Mouse (Mus musculus): ENCODE data around the gene Gpr62.

The Gpr62 gene

DNA sequence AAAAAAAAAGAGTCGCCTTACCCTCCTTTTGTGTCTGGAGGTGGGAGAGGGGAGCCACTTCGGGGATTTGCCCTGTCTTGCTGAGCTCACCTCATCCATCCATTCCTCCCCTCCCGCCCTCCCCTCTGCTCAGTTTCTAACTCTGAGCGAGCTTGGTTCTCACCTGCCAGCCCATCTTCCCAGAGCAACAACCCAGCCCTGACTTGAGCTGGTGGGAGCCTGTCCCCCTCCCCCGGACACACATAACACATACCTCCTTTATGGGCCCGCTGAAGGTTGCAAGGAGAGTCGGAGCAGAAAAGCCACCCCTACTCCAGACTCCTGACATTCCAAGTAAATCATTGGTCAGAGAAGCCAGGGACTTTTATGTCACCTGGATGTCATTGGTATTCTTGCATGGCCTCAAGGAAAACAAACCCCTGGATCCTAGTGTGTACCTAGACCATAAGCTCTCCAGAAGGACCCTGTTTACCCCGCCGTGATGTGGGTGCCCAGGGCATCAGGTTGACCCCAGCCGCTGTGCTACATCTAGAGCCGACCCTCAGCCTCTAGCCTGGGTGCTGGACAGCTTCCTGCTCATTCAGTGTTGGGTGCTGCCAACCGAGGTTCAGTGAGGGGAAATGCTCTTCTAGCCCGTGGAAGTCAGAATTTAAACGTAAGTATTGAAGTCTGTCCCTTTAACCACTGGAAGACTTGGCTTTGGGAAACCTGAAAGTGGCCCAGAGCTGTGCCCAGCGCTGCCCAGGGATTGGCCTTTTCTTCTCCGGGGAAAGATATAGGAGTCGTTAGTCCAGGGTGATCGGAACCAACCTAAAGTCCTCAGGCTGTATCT is 44.5 kb downstream of the Gpr62 start:
- DNase-seq (ENCODE audit: low spot score), result no peak

DNA sequence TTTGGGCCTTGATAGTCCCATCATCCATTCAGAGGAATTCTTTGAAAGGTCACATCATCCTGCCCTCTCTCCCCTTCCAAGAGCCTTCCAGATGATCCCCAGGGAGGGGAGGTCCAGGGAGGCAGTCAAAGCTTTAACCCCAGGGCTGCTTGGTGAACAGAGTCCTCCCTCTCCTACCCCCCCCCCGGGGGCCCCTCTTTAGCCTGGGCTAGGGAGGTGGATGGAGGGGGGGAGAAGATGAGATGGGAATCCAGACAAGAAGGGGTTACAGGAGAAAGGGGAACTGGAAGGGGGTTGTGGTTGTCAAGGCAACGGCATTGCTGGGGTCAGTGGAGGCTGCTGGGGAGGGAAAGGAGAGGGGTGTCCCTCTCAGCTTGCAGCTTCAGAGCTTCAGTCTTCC is 45.1 kb downstream of the Gpr62 start:
- no peak for DNase-seq (ENCODE audit: low spot score)

DNA sequence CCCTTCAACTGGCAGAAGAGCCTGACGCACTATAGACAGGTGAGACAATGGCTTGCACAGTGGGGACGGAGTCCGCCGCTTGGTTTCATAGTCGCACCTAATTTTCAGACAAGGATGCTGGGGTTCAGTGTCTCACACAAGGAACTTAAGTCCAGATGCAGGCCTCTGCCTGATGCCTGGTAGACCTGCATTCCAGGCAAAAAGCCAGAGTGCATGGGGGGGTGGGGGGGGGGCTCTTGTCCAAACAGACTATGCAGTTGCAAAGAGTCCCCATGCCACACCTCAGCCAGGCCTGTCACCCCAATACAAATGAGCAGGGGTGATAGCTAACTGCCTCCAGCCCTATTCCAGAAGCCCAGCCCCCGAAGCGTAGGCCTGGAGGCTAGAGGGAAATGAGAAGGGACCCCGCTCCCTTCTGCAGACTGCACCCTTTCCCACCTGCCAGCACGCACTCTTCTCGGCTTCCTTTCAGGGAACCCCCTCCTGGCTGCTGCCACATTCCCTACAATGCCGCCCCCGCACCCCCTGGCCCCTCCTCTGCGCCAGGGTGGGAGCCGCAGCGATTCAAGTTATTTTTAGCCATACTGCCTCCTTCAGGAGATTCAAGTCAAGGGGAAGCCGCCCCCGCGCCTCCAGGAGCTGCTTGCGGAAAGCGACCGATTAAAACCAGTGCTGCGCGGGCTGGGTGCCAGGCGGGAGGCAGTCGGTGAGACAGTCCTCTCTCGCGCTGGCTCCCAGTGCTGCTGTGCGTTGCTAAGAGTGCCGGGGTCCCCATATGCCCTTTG is 47.7 kb downstream of the Gpr62 start:
- DNase-seq (ENCODE audit: low spot score), result peak; percentile 79

DNA sequence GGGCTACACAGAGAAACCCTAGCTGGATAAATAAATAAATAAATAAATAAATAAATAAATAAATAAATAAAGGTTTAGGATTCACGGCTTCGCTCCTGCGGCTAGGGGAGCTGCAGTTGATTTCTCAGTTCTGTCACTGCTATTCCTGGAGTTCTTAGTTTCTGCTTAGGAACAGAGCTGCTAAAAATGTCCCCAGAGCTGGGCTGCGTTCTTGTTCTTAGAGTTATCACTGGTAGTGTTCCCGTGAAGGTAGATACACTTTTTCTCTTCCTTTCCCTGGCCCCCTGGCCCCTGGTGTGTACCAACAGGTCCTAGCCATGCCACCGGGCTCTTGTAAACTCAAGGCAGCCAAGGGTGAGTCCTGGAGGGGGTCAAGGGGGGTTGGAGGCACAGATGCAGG is 48.9 kb downstream of the Gpr62 start:
- no peak for DNase-seq (ENCODE audit: low spot score)

Data from MN1 (cell line).